Mouse (Mus musculus) E14TG2a.4 (cell line): ENCODE results near the gene Slc25a11.

Source experiments
- CTCF ChIP-seq: conservative IDR thresholded peaks from 2 replicates; pipeline ENCODE4 v1.5.1; 2014; ENCODE audit warnings: low read length
- NANOG ChIP-seq: IDR thresholded peaks from 2 replicates; pipeline ENCODE4 v1.6.1; 2014; ENCODE audit warnings: borderline replicate concordance, low read length, mixed read lengths
- POU5F1 ChIP-seq: IDR thresholded peaks from 2 replicates; pipeline ENCODE4 v1.6.1; 2014; ENCODE audit warnings: low read length, borderline replicate concordance

- no peak for TF ChIP-seq CTCF
- no peak for TF ChIP-seq POU5F1
- no peak for TF ChIP-seq NANOG
These were observed 16.7 kb upstream of the Slc25a11 start for GRCm38 (mm10) chr11:70663957-70664356.
